Mouse (Mus musculus): ENCODE results near the gene Fbxo36.
A peak's percentile ranks its signal among the peaks of the same experiment; 100 is the strongest.

The Fbxo36 gene

GRCm38 (mm10) chr1:84869498-84869897, 29.9 kb downstream of the Fbxo36 start:
- no peak for DNase-seq (ENCODE audit: low read depth, low spot score)
- Histone ChIP-seq H3K36me3 (ENCODE audit: control insufficient read depth, insufficient read depth, low read length, poor library complexity, severe bottlenecking) (no peaks in the 10 kb centered on the region), H3K27me3 (ENCODE audit: control insufficient read depth, insufficient read depth, low read length, poor library complexity, severe bottlenecking) (no peaks in the 10 kb centered on the region)

- DNase-seq (ENCODE audit: low read depth, low spot score), result no peak
- Histone ChIP-seq H3K36me3 (ENCODE audit: control insufficient read depth, insufficient read depth, low read length, poor library complexity, severe bottlenecking) (no peaks in the 10 kb centered on the region), H3K27me3 (ENCODE audit: control insufficient read depth, insufficient read depth, low read length, poor library complexity, severe bottlenecking) (no peaks in the 10 kb centered on the region)
Measured at GRCm38 (mm10) chr1:84871131-84871530, 31.5 kb downstream of the Fbxo36 start.

DNA sequence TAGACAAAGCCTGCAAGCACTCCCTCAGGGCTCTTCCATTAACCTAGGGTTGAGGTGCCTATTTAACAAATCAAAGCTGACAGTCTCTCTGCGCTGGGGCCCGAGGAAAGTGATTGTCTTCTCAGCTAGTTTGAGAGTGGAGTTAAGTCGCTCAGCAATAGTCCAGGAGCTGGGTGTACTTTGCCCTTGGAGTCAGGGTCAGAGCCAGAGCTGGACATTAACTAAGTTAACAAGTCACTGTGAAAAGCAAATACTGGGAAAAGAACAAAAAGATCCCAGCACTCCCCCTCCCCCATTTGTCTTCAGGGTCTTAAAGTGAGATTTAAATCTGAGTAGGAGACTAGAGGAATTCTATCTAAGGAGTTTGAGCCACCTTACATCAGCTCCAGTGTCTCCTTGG, 32.5 kb downstream of the Fbxo36 start:
- no peak for DNase-seq (ENCODE audit: low read depth, low spot score)
- no peaks in the 10 kb centered on the region for H3K36me3 ChIP-seq (ENCODE audit: control insufficient read depth, insufficient read depth, low read length, poor library complexity, severe bottlenecking)
- H3K27me3 ChIP-seq (ENCODE audit: control insufficient read depth, insufficient read depth, low read length, poor library complexity, severe bottlenecking), result no peaks in the 10 kb centered on the region

DNA sequence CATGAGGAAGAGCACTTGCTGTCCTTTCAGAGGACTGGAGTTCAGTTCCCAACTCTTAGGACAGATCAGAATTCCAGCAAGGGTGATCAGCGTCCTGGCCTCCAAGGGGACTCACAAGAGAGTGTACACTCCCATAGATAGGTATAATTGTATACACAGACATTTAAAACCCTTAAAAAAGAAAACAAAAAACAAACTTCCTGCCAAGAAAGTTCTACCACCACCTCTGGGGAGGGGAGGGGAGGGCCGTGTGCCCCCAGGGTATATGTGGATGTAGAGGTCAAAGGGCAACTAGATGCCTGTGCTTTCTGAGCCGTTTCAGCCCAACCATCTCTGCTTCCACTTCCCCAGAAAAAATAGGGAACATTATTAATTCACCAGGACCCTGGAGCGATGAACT, 33.3 kb downstream of the Fbxo36 start:
- H3K36me3 ChIP-seq (ENCODE audit: control insufficient read depth, insufficient read depth, low read length, poor library complexity, severe bottlenecking), result no peaks in the 10 kb centered on the region
- no peak for DNase-seq (ENCODE audit: low read depth, low spot score)

GRCm38 (mm10) chr1:84877590-84877989, 37.9 kb downstream of the Fbxo36 start:
- DNase-seq (ENCODE audit: low read depth, low spot score), result no peak
- no peaks in the 10 kb centered on the region for H3K36me3 ChIP-seq (ENCODE audit: control insufficient read depth, insufficient read depth, low read length, poor library complexity, severe bottlenecking)
- no peaks in the 10 kb centered on the region for H3K27me3 ChIP-seq (ENCODE audit: control insufficient read depth, insufficient read depth, low read length, poor library complexity, severe bottlenecking)

More for the DNA sequence above, 33.3 kb downstream of the Fbxo36 start:
- H3K27me3 ChIP-seq (ENCODE audit: control insufficient read depth, insufficient read depth, low read length, poor library complexity, severe bottlenecking), result no peaks in the 10 kb centered on the region

DNA sequence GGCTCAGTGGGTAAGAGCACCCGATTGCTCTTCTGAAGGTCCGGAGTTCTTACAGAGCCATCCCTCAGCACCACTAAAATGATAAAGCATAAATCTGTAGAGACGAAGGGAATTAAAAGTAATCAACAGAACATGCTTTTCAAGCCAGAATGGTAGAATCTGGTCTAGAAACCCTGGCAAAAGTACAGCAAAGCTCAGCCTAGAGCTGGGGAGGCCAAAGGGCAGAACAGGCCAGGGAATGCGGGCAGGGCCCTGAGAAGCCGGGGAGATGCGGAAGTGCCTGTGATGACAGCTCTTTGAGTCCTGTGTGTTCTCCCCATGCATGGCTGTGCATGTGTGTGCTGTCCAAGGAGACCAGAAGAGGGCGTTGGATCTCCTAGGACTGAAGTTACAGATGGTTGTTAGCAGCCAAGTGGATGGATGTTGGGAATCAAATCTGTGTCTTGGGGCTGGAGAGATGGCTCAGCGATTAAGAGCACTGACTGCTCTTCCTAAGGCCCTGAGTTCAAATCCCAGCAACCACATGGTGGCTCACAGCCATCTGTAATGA, 40.0 kb downstream of the Fbxo36 start:
- no peak for DNase-seq (ENCODE audit: low read depth, low spot score)
- H3K27me3 ChIP-seq (ENCODE audit: control insufficient read depth, insufficient read depth, low read length, poor library complexity, severe bottlenecking), result no peaks in the 10 kb centered on the region
- H3K36me3 ChIP-seq (ENCODE audit: control insufficient read depth, insufficient read depth, low read length, poor library complexity, severe bottlenecking), result no peaks in the 10 kb centered on the region

DNA sequence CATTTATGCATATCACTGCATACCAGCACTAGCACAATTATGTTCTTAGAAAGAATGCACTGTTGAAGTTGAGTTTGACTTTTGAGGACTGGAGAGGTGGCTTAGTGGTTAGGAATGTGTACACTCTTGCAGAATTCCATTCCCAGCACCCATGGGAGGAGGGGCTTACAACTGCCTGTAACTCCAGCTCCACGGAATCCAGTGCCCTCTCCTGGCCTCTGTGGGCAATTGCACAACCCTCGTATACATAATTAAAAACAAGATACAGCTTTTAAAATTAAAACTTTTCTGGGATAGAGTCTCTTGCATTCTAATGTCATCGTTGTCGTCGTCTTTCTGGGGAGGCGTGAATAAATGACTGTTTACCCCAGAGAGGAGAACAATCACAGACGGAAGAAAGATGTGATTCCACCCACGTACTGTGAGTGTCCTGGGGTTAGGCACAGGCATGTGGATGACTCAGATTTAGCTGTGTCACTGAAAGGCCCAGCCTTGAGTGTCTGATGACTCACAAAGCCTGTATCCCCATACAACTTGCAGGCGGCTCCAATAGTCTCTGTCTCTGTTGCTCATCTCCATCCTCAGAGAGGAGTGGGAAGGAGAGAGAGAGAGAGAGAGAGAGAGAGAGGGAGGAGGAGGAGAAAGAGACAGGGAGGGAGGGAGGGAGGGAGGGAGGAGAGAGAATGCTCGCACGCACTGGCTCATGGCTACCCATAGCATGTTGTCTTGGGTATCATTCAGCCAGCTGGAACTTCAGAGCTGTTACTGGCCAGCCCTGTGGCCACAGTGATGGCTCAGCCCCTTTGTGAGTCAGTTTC, 41.8 kb downstream of the Fbxo36 start:
- no peak for DNase-seq (ENCODE audit: low read depth, low spot score)
- no peaks in the 10 kb centered on the region for H3K36me3 ChIP-seq (ENCODE audit: control insufficient read depth, insufficient read depth, low read length, poor library complexity, severe bottlenecking)
- H3K27me3 ChIP-seq (ENCODE audit: control insufficient read depth, insufficient read depth, low read length, poor library complexity, severe bottlenecking), result no peaks in the 10 kb centered on the region

- H3K27me3 ChIP-seq (ENCODE audit: control insufficient read depth, insufficient read depth, low read length, poor library complexity, severe bottlenecking), result no peaks in the 10 kb centered on the region
- no peak for DNase-seq (ENCODE audit: low read depth, low spot score)
- no peaks in the 10 kb centered on the region for H3K36me3 ChIP-seq (ENCODE audit: control insufficient read depth, insufficient read depth, low read length, poor library complexity, severe bottlenecking)
Measured at GRCm38 (mm10) chr1:84882066-84882532, 42.5 kb downstream of the Fbxo36 start.

- Histone ChIP-seq H3K36me3 (ENCODE audit: control insufficient read depth, insufficient read depth, low read length, poor library complexity, severe bottlenecking) (no peaks in the 10 kb centered on the region), H3K27me3 (ENCODE audit: control insufficient read depth, insufficient read depth, low read length, poor library complexity, severe bottlenecking) (no peaks in the 10 kb centered on the region)
- DNase-seq (ENCODE audit: low read depth, low spot score), result no peak
Measured at GRCm38 (mm10) chr1:84882937-84883336, 43.3 kb downstream of the Fbxo36 start.

DNA sequence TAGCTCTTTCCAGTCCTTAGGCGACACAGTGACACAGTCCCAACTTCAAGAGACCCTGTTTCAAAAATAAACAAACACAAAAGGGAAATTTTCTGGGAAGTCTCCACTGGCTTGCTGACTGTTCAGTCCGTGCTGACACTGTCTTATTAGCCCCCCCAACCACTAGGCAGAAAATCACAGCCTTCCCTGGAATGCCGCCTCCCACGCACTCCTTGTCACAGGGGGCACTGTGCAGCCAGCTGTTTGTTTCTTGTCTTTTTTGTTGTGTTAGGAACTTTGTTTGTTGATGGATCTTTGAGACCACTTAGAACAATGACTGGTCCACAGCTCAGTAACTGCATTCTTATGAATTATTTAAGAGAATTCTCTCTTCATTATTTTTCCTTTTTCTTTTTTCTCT, 44.2 kb downstream of the Fbxo36 start:
- Histone ChIP-seq H3K36me3 (ENCODE audit: control insufficient read depth, insufficient read depth, low read length, poor library complexity, severe bottlenecking) (no peaks in the 10 kb centered on the region), H3K27me3 (ENCODE audit: control insufficient read depth, insufficient read depth, low read length, poor library complexity, severe bottlenecking) (no peaks in the 10 kb centered on the region)
- no peak for DNase-seq (ENCODE audit: low read depth, low spot score)

- H3K36me3 ChIP-seq (ENCODE audit: control insufficient read depth, insufficient read depth, low read length, poor library complexity, severe bottlenecking), result no peaks in the 10 kb centered on the region
- no peaks in the 10 kb centered on the region for H3K27me3 ChIP-seq (ENCODE audit: control insufficient read depth, insufficient read depth, low read length, poor library complexity, severe bottlenecking)
- DNase-seq (ENCODE audit: low read depth, low spot score), result peak; percentile 11
Measured at GRCm38 (mm10) chr1:84885174-84885573, 45.5 kb downstream of the Fbxo36 start.

GRCm38 (mm10) chr1:84885921-84886320, 46.3 kb downstream of the Fbxo36 start:
- Histone ChIP-seq H3K27me3 (ENCODE audit: control insufficient read depth, insufficient read depth, low read length, poor library complexity, severe bottlenecking) (no peaks in the 10 kb centered on the region), H3K36me3 (ENCODE audit: control insufficient read depth, insufficient read depth, low read length, poor library complexity, severe bottlenecking) (no peaks in the 10 kb centered on the region)
- peak; percentile 19 for DNase-seq (ENCODE audit: low read depth, low spot score)

DNA sequence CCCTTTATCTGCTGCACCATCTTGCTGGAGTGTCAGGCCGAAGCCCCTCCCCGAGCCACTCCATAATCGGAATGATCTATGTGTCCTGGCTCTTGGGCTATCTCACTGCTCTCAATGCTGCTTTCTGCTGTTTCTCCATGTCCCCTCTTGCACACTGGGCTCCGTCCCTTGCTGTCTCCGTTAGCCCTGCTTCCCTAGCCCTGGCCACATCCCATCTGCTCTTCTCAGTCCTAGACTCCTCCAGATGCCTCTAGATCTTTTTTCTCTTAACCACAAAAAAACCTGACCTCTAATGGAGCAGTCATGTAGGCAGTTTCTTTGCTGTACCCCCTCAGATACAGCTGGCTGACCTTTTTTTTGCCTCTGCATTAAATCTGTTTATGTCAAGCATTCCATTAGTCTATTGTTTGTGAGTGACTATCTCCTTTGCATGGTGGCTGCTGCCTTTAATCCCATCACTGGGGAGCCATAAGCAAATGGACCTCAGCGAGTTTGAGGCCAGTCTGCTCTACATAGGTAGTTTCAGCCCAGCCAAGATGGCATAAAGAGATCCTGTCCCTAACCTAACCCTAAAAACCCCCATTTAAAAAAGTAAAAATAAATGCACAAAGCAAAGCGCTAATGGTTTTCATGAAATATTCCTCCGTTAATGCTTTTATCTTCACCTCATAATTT, 49.8 kb downstream of the Fbxo36 start:
- H3K36me3 ChIP-seq (ENCODE audit: control insufficient read depth, insufficient read depth, low read length, poor library complexity, severe bottlenecking), result no peaks in the 10 kb centered on the region
- H3K27me3 ChIP-seq (ENCODE audit: control insufficient read depth, insufficient read depth, low read length, poor library complexity, severe bottlenecking), result no peaks in the 10 kb centered on the region
- DNase-seq (ENCODE audit: low read depth, low spot score), result no peak

- Histone ChIP-seq H3K36me3 (ENCODE audit: control insufficient read depth, insufficient read depth, low read length, poor library complexity, severe bottlenecking) (no peaks in the 10 kb centered on the region), H3K27me3 (ENCODE audit: control insufficient read depth, insufficient read depth, low read length, poor library complexity, severe bottlenecking) (no peaks in the 10 kb centered on the region)
- DNase-seq (ENCODE audit: low read depth, low spot score), result no peak
Measured at GRCm38 (mm10) chr1:84890005-84890393, 50.4 kb downstream of the Fbxo36 start.

DNA sequence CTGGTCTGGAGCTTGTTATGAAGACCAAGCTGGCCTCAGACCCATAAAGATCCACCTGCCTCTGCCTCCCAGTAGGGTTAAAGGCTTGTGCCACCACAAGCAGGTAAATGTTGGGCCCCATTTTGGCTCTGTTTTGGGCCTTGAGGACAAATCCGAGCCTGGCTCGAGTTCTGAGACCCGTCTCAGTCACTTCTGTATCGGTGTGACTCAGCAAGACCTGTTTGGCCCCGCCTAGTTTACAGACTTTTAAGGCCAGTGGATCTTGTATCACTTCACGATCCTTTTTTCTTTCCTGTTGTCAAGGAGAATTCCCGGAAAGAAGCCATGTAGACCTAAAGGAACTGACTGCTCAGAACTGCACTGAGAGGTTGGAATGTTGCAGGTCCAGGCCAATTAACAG, 50.9 kb downstream of the Fbxo36 start:
- no peaks in the 10 kb centered on the region for H3K27me3 ChIP-seq (ENCODE audit: control insufficient read depth, insufficient read depth, low read length, poor library complexity, severe bottlenecking)
- H3K36me3 ChIP-seq (ENCODE audit: control insufficient read depth, insufficient read depth, low read length, poor library complexity, severe bottlenecking), result no peaks in the 10 kb centered on the region
- no peak for DNase-seq (ENCODE audit: low read depth, low spot score)
